Mouse (Mus musculus): ENCODE results near the gene Osbpl9.

GRCm38 (mm10) chr4:109156481-109157261, 45.4 kb downstream of the Osbpl9 start:
- TF ChIP-seq CTCF (IDR thresholded peaks at IDR 0.05; ENCODE audit: low read depth) (no peak), EP300 (IDR thresholded peaks at IDR 0.05; ENCODE audit: low read depth) (no peak)
